Mouse (Mus musculus) olfactory bulb, adult 2 months (tissue): ENCODE data around the gene Erp27. TPM values are rescaled to one million over a fixed set of nuclear protein-coding genes. Genes with fewer than 3 reads are reported as not detected.

Source experiments
- H3K27ac ChIP-seq: fragments of 200-500 bp; 2 replicates; pipeline ENCODE4 v1.5.1; 2012; ENCODE audit warnings: low read depth, low read length; ENCODE audit not compliant: insufficient read depth
- H3K4me1 ChIP-seq: fragments of 200-500 bp; 2 replicates; pipeline ENCODE4 v1.6.1; 2012; ENCODE audit warnings: low read length; ENCODE audit not compliant: control insufficient read depth, insufficient read depth
- H3K4me3 ChIP-seq: fragments of 200-500 bp; 2 replicates; pipeline ENCODE4 v1.5.1; 2012; ENCODE audit warnings: mild to moderate bottlenecking, low read depth, low read length, moderate library complexity; ENCODE audit not compliant: insufficient read depth
- CTCF ChIP-seq: fragments of 200-500 bp; IDR thresholded peaks from 2 replicates; pipeline ENCODE4 v1.5.1; 2012; ENCODE audit warnings: low read depth, mild to moderate bottlenecking, low read length, moderate library complexity; ENCODE audit not compliant: insufficient read depth
- POLR2A ChIP-seq: fragments of 200-500 bp; IDR thresholded peaks from 2 replicates; pipeline ENCODE4 v1.6.1; 2012; ENCODE audit warnings: mild to moderate bottlenecking, low read depth, low read length, moderate library complexity; ENCODE audit not compliant: insufficient read depth
- WGBS: fragments of 180-500 bp; shearing (Covaris S2); methylation state at CpG from one replicate; pipeline ENCODE4 v1.1.7; 2018; 5-methylcytosine and 5-hydroxymethylcytosine counted together
- polyA plus RNA-seq: library from polyadenylated mRNA; stranded (reverse); fragments of >200 nt; gene quantifications from 2 replicates; pipeline ENCODE4 v1.2.4, GENCODE M21; 2012; ENCODE audit warnings: low replicate concordance; ENCODE audit not compliant: missing spikeins, insufficient read depth, insufficient read length

Erp27 gene
- polyA plus RNA-seq, 1 experiment, result not detected

DNA sequence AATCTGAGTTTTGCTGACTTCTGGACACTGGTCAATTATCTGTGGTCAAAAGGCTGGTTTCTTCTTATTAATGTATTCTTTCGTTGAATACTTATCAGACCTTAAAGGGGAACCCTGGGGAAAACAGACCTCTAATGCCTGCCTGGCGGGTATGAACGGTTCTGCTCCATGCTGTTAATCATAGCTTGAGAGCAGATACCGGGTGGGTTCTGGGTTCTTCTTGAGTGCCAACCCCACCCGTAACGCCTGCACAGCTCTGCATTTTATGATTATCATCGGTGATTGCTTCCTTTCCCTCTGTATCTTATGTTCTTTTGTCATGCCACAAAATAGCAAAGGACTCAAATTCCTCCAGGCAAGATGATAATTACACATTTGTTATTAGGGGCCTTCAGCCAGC lies 12.1 kb upstream of the Erp27 start:
- TF ChIP-seq POLR2A, result no peak
- TF ChIP-seq CTCF, result no peak
- Histone ChIP-seq H3K4me1 (peaks cover 3% of the 10 kb centered on the region; the same call in 1 of the 2 replicates), H3K27ac (no peak overlapping the region), H3K4me3 (no peak overlapping the region)
- 63% methylated on average over 7 of the region's 7 CpGs for WGBS

GRCm38 (mm10) chr6:136931246-136931645 lies 9.3 kb upstream of the Erp27 start:
- Histone ChIP-seq H3K4me3 (no peak overlapping the region), H3K27ac (no peak overlapping the region), H3K4me1 (no peaks in the 10 kb centered on the region)
- TF ChIP-seq CTCF, result no peak
- TF ChIP-seq POLR2A, result no peak
- 85% methylated on average over 13 of the region's 13 CpGs for WGBS

- H3K4me1 ChIP-seq, result no peaks in the 10 kb centered on the region
- no peak overlapping the region for H3K4me3 ChIP-seq
- no peak overlapping the region for H3K27ac ChIP-seq
- WGBS, result 51% methylated on average over 12 of the region's 12 CpGs
- TF ChIP-seq POLR2A, result no peak
Observed at GRCm38 (mm10) chr6:136930677-136931076, 8.7 kb upstream of the Erp27 start.

- 100% methylated on average over 1 of the region's 1 CpGs for WGBS
- no peak overlapping the region for H3K4me3 ChIP-seq
- TF ChIP-seq POLR2A (no peak), CTCF (no peak)
- H3K27ac ChIP-seq, result no peak overlapping the region
- no peaks in the 10 kb centered on the region for H3K4me1 ChIP-seq
Observed at GRCm38 (mm10) chr6:136927626-136928025, 5.6 kb upstream of the Erp27 start.

DNA sequence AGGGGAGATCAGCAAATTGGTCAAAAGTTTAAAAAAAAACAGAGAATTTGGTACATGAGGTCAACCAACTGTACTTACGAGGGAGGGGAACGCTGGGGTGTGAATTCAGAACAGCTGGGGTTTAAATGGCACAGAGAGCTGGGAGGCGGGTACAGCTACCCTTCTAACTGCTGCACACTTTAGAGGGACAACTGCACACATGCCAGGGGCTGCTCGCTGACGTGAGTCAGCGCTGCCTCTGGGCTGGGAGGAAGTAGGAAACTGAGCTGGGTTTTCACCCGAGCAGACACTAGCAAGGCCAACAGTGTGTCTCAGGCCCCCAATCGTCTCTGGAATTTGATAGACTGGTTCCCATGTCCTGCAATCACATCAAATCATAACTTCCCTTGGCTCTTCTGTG lies 3.1 kb upstream of the Erp27 start:
- Histone ChIP-seq H3K4me3 (no peak overlapping the region), H3K4me1 (peaks cover 2% of the 10 kb centered on the region; the same call in 1 of the 2 replicates), H3K27ac (no peak overlapping the region)
- 53% methylated on average over 8 of the region's 8 CpGs for WGBS
- no peak for TF ChIP-seq POLR2A
- no peak for TF ChIP-seq CTCF

DNA sequence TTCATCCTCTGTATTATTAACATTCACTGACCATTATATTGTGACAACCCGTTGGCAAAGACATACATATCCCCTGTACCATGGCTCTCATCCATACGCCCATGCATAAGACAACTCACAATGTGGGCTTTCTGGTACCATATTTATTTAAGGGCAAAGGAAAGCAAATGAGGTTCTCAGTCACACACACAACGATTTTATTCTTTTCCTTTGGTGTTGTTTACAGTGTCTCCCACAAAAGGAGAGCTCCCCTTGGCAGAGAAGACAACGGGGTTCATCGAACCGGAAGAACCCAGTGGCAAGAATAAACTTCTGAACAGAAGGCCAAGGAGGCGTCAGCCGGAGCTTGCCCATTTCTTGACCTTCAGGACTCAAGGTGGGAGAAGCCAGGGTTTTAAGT lies 1.6 kb upstream of the Erp27 start, which contains the start of gene Pde6h:
Pde6h (plus strand) TSS at position 301 of the 400 bp plus-strand sequence.
- H3K27ac ChIP-seq, result no peak within 1 kb of the TSS
- peaks cover 2% of the 10 kb centered on the region; the same call in 1 of the 2 replicates for H3K4me1 ChIP-seq
- no peak within 1 kb of the TSS for H3K4me3 ChIP-seq
- WGBS, result 73% methylated on average over 8 of the region's 8 CpGs
- TF ChIP-seq POLR2A (no peak), CTCF (no peak)

DNA sequence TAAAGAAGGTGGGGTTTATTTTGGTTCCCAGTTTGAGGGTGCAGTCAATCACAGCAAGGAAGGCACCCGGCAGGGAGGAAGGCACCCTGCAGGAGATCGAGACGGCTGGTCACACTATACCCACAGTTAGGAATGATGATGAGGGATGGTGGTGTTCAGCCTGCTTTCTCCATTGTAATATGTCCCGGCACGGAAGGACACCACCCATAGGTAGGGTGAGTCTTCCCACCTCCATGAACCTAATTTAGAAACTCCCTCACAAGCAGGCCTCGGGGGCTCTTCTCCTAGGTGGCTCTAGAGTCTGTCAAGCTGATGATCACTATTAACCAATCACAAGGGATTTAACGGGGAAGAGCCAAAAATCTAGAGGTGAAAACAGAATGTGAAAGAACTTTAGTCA lies 891 bp upstream of the Erp27 start:
- TF ChIP-seq POLR2A (no peak), CTCF (no peak)
- peaks cover 2% of the 10 kb centered on the region; the same call in 1 of the 2 replicates for H3K4me1 ChIP-seq
- no peak overlapping the region for H3K4me3 ChIP-seq
- no peak overlapping the region for H3K27ac ChIP-seq
- WGBS, result 92% methylated on average over 7 of the region's 7 CpGs

DNA sequence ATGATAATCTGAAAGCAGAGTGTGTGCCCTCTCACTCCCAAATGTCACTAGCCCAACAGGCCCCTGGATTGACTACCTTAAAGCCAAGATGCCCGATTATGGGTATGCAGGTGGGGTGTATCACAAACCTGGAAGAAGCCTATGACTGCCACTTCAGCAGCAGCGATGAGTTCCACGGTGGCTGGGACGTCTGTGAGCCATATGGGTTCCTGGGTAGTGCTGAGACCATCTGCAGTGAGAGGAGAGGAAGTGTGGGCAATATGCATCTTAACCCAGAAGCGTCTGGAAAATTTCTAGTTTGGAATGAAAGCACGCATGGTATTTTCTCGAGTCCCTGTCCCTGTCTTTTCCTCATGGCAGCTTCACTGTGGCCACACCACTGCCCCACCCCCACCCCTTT lies 379 bp downstream of the Erp27 start:
- no peak overlapping the region for H3K27ac ChIP-seq

DNA sequence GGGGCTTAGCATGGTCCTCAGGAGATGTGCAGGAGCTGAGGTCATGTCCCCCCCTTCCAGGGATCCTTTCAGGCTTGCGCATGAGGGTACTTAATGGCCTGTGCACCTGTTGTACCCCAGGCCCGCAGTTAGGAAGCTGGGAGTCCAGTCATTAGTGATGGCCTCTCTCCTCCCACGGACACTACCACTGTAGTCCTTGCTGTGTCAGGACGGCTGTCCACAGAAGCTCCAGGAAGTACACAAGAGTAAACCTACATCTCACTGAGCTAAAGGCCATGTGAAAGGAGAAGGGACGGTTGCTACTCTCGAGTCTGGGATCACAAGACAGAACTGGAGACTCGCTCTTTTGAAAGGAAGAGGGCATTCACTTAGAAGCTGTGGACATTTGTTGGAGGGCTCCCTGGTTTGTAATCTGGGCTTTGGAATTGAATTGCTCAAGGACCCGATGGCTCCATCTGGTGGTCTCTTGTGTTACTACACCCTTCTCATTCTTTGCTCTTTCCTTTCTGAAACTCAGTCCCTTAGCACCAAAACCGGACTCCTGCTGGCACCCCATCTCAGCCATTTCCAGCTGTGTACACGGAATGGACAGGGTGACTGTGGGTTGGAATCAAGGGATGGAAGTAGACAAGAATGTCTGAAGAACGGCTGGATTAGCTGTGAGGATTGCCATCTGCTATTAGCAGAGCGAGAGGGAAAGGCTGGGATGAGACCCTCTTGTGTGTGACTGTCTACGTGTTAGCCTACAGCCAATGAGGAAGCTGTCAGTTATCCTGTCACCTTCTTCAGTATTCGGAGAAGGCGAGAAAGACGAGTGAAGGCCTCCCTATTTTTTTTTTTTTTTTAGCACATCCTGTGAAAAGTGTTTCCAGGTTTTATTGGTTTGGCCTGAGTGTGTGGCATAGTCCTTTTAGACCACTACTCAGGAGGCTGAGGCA lies 1.4 kb downstream of the Erp27 start:
- WGBS, result 41% methylated on average over 16 of the region's 16 CpGs
- Histone ChIP-seq H3K4me1 (peaks cover 2% of the 10 kb centered on the region; the same call in 1 of the 2 replicates), H3K27ac (no peak overlapping the region), H3K4me3 (no peak overlapping the region)
- TF ChIP-seq CTCF (no peak; the same call in 1 of the 2 replicates), POLR2A (no peak)

More for the DNA sequence above, 379 bp downstream of the Erp27 start:
- TF ChIP-seq CTCF (no peak), POLR2A (no peak)
- Histone ChIP-seq H3K4me3 (no peak overlapping the region), H3K4me1 (peaks cover 2% of the 10 kb centered on the region; the same call in 1 of the 2 replicates)
- 79% methylated on average over 7 of the region's 7 CpGs for WGBS
